Mouse (Mus musculus): ENCODE measurements around the gene Ctsh.
"Not testable (repeated sequence)": the region's sequence is repeated elsewhere in the genome, so short reads cannot be mapped to it uniquely, and the experiment has no call there.

Gene Ctsh

DNA sequence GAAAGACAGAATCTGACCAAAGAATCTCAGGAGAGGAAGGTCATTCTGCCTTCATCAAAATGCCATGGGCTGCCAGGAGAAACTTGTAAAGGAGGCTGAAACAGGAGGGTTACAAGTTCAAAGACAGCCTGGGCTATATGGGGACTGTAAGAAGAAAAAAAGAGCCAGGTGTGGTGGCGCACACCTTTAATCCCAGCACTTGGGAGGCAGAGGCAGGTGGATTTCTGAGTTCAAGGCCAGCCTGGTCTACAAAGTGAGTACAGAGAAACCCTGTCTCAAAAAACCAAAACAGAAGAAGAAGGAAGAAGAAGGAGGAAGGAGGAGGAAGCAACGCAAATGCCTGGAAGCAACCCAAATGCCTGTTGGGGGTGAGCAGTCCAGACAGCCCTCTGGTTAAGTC lies at the start of gene Ctsh:
Gene Ctsh (plus strand): TSS at position 301 of the 400 bp plus-strand sequence.
- no peak for DNase-seq (ENCODE audit: low spot score in 2 of 2)

DNA sequence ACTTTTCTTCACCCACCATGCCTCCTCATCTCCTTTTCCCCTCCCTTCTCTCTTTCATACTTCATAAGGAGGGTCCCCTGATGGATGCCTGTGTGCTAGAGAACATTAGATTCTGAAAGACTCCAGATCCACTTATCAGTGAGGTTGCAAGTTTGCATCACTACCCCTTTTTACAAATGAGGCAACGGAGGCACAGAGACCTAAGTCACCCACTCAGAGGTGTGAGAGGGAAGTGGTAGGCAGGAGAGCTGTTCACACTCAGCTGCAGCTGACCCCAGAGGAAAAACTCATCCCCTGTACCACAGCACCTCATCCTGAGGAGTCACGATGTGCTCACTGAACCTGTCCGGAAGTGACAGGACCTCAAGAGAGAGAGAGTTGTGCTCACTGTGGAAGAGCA lies 47.5 kb upstream of the Ctsh start:
- DNase-seq (ENCODE audit: low spot score in 2 of 2): no peak

GRCm38 (mm10) chr9:90007094-90007493 lies 46.9 kb upstream of the Ctsh start:
- DNase-seq (ENCODE audit: low spot score in 2 of 2): no peak

- DNase-seq (ENCODE audit: low spot score in 2 of 2): no peak
Observed at GRCm38 (mm10) chr9:90008138-90008537, 45.8 kb upstream of the Ctsh start.

DNA sequence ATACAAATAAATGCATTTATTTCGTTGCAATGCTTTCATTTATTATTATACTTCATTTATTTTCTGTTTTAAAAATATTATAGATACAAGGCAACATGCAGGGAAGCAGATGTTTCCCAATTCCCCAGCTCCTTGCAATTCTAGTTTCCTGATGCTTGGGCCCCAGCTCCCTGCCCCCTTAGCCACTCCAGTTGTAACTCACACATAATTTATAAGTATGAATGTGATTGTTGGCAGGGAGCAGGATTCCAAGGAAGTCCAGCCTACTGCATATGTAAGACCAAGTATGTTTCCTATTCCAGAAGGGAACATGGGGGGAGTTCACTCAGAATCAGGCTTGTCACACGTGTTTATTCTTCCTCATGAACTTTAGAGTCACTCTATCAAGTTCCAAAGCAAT lies 42.1 kb upstream of the Ctsh start:
- DNase-seq (ENCODE audit: low spot score in 2 of 2): no peak

DNA sequence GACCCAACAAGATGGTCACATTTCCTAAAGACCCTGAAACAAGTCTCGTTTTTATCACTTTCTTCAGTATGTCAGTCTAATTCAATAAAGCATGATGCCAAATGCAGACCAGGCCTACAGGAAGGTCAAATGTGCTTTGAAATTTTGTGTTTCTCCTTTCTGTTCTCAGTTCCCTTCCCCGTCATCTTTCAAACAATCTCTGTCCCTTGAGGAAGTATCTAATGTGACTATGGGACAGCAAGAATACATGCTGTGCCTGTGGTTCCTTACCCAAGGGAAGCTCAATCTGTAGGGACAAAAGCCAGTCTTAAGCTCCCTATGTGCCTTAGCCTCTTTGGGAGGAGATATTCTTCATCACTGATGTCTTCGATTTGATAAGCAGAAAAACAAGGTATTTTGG lies 39.3 kb upstream of the Ctsh start:
- peak; percentile 30 to 43 for DNase-seq (ENCODE audit: low spot score in 2 of 2)

DNA sequence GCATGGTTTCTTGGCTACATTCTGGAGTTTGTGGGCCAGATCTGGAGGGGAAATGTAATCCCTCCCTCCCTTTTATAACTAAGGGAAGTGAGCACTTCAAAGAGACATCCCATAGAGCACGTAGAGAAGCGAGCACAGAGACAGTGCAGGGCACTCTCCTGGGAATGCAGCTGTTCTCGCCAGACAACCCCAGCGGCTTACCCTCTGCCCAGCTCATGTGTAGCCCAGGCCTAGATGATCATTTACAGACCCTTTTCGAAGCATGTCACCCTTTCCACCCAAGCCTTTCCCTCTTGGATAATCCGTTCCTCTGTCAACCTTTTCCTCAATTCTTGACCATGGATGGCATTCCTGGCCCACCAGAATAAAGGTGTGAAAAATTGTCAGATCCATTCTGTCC lies 37.7 kb upstream of the Ctsh start:
- DNase-seq (ENCODE audit: low spot score in 2 of 2): no peak

DNA sequence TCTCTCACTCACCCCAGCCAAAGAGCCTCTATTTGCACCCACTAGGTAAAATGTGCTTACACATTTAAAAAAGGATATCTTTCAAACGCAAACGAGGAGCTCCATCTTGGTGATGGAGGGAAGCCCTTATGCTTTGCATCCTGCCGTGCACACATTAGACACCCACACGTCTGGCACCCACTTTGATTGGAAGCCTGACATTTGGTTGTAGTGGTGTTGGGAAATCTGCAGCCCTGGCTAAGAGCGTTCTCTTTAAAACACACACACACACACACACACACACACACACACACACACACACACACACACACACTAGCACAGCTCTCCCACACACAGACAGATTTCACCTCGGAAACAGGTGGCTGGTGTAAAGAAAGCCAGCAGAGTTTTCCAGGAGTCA lies 33.1 kb upstream of the Ctsh start:
- no peak for DNase-seq (ENCODE audit: low spot score in 2 of 2)

DNA sequence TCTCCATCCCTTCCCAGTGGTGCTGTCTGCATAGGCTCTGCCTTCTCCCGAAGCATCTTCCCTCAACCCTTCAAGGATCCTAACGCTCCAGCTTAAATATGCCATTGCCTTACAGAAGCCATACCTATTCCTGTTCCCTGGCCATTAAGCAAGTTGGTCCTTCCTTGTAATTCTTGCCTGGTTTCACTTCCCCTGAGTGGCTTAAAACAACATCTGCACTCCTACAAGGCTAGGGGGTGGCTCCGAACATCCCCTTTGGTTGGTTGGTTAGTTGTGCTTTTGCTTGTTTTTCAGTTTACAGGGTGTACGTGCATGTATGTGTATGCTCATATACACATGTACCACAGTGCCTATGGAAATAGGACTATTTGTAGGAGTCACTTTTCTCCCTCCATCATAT lies 32.5 kb upstream of the Ctsh start:
- DNase-seq (ENCODE audit: low spot score in 2 of 2): peak; percentile 40 to 52

GRCm38 (mm10) chr9:90027709-90028108 lies 26.2 kb upstream of the Ctsh start:
- no peak for DNase-seq (ENCODE audit: low spot score in 2 of 2)

GRCm38 (mm10) chr9:90033922-90034321 lies 20.0 kb upstream of the Ctsh start:
- peak; percentile 39 to 49 for DNase-seq (ENCODE audit: low spot score in 2 of 2)

DNA sequence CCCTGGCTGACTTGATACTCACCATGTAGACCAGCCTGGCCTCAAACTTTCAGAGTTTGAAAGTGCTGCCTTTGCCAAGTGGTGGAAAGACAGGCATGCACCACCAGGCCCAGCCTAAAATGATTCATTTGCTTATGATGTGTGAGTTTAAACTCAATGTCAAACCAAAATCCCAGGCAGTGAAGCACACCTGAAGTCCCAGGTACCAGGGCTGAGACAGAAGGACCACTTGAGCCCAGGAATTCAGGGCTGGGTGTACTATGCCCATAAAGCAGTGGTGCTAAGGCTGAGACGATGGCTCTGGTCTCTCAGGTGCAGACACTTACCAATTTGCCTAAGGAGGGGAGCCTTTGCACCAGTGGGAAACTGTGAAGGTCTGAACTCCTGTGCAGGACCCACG lies 18.8 kb upstream of the Ctsh start:
- DNase-seq (ENCODE audit: low spot score in 2 of 2): no peak

DNA sequence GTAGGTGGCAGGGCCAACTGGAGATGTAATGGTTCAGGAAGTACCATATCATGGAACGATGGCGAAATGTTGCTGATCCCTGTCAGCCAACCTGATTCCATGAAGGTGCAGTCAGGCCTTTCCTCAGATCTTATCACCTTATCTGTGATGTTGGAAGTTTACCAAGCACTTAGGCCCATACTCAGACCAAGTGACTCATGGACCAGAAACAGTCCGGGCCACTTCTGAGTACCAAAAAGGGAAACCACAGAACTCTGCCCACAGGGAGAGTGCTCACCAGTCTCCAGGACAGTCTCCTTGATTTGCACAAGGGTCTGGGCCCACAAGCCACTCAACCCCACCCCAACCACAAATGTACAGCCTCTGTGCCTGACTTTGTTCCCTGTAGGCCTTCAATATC lies 18.2 kb upstream of the Ctsh start:
- no peak for DNase-seq (ENCODE audit: low spot score in 2 of 2)

- DNase-seq (ENCODE audit: low spot score in 2 of 2): no peak
Observed at GRCm38 (mm10) chr9:90036313-90036712, 17.6 kb upstream of the Ctsh start.

DNA sequence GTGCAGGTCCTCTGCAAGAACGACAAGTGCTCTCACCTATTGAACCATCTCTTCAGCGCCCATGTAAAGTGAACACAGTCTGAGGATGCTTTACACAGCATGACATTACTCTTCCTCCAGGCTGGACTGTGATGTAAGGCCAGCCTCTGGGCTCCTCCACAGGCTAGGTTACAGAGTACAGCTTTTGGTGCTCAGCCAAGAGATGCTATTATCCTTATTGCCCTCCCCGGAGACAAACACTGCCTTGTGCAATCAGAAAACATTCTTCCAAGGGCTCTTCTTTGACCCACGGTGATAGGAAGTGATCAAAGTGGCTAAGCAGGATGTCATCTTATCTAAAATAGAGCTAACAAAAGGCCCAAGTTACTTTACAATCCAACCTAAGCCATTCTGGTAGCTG lies 15.4 kb upstream of the Ctsh start:
- no peak for DNase-seq (ENCODE audit: low spot score in 2 of 2)

DNA sequence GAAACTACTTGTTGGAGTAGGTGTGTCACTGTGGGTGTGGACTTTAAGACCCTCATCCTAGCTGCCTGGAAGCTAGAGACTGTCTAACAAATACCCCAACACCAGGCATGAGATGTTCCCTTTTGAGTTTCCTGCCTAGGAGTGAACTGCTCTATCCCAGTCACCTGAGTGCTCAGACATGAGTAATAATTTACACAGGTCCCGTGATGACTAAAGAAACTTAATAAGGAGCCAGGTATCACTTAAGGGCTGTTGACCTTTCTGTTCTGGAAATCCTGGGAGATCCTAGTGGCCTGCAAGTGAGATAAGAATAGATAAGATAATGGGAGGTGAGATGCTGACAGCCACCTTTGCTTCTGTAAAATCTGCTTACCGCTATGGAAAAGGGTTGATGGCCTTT lies 13.0 kb upstream of the Ctsh start:
- DNase-seq (ENCODE audit: low spot score in 2 of 2): no peak

DNA sequence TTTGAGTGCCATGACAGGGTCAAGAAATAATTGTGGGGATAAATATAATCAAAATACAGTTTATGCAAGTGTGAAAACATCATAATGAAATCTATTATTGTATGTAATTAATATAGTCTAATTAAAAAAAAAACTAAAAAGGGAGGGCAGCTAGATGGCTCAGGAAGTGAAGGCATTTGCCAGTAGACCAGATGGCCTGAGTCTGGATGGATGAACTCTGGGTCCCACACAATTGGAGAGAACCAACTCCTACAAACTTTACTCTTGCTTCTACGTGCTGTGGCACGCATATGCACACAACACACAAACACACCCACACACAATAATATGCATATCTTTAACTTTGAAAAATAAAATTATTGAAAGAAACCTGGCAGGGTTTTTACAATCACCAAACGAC lies 12.4 kb upstream of the Ctsh start:
- DNase-seq (ENCODE audit: low spot score in 2 of 2): no peak

- DNase-seq (ENCODE audit: low spot score in 2 of 2): not testable (repeated sequence)
Observed at GRCm38 (mm10) chr9:90042906-90043305, 11.0 kb upstream of the Ctsh start.

DNA sequence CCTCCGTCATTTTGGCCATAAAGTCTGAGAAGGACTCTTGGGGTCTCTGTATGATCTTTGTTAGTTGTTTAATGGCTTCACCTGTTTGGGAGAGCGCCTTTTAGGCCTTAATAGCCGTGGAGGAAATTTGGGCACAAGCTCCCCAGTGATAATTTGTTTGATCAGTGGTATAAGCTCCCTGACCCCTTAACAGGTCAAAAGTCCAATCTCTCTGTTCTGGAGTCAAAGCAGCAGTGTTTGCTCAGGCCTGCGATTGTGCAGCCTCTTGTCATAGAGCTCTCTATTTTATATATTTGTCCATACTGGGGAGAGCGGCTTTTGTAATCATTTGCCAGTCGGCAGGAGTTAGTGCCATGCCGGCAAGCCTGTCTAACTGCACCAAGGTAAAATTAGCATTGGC lies 8.8 kb upstream of the Ctsh start:
- no peak for DNase-seq (ENCODE audit: low spot score in 2 of 2)

DNA sequence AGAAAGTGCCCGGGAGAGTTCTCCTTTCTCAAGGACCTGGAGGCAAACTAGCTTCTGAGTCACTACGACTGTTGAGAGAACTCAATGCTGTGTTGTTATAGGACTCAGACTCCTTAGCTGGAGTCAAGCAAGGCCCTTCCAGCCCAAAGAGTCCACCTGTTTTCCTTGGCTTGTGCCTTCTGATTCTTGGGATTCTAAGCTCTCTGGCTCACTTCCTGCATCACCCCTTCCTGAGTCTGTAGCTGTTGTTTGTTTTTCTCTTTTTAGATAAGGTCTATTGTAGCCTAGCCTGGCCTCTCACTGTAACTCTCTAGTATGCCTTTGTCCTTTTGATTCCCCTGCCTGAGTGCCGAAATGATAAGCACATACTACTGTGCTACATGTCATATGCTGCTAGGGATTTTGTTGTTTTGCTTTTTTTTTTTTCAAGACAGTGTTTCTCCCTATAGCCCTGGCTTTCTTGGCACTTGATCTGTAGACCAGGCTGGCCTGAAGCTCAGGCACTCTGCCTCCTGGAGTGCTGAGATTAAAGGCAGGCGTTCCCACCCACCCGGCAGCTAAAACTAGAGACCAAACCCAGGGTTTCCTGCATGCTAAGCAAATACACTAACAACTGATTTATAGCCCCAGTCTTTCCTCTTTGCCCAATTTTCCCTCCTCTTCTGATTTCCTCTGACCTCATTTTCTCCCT lies 5.9 kb upstream of the Ctsh start:
- DNase-seq (ENCODE audit: low spot score in 2 of 2): no peak

- peak; percentile 81 to 85 for DNase-seq (ENCODE audit: low spot score in 2 of 2)
Observed at GRCm38 (mm10) chr9:90054371-90055145, 606 bp downstream of the Ctsh start.

- DNase-seq (ENCODE audit: low spot score in 2 of 2): no peak
Observed at GRCm38 (mm10) chr9:90055409-90055808, 1.5 kb downstream of the Ctsh start.

- no peak for DNase-seq (ENCODE audit: low spot score in 2 of 2)
Observed at GRCm38 (mm10) chr9:90055911-90056310, 2.0 kb downstream of the Ctsh start.

Measured in spleen, postnatal 36 days (tissue).